Mouse (Mus musculus) kidney, adult 8-10 months (tissue): ENCODE data around the gene Vmn2r30.
"Not testable (repeated sequence)": the region's sequence is repeated elsewhere in the genome, so short reads cannot be mapped to it uniquely, and the experiment has no call there.

ENCODE experiments used
- DNase-seq, 2 experiments: peaks; one replicate each; pipeline ENCODE4 v3.0.0; 2022

Gene Vmn2r30

DNA sequence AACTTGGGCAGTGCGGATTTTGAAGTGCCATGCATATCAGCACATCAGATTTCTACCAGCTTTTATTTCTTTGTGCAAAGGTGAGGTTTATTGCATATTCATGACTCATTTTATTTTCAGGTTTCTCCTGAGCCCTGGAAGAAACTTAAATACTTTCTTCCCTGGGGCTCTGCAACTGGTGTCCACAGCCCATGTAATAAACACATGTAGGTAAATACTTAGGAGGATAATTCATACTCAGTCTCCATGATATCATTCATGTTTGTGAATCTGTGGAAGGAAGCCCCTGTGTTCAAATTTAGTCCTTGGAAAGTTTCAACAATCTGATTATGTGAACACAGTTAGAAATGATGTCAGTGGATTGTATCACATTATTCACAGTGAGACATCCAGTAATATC is at the start of gene Vmn2r30:
Gene Vmn2r30 (minus strand): TSS at position 101 of the 400 bp plus-strand sequence.
- not testable (repeated sequence) for DNase-seq

DNA sequence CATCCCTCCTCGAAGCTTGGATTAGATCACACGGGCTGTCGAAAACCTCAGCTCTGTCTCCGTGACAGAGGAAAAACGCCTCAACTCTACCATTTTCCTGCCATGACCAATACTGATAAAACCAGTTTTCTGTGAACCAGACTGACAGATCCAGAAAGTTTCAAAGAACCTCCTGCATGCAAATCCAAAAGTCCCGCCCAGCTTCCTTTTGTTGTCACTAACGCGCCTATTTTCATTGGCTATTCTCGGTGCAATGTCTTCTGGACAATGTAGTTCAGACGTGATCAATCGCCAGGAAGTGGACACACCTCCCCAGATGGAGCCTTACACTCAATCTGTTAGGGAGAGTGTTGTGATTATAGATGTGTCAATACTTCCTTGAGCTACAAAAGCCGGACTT is 37.0 kb upstream of the Vmn2r30 start, which contains the start of gene Gm45783:
Gene Gm45783 (minus strand): TSS at position 143 of the 400 bp plus-strand sequence.
- peak; percentile 1 to 2 for DNase-seq

DNA sequence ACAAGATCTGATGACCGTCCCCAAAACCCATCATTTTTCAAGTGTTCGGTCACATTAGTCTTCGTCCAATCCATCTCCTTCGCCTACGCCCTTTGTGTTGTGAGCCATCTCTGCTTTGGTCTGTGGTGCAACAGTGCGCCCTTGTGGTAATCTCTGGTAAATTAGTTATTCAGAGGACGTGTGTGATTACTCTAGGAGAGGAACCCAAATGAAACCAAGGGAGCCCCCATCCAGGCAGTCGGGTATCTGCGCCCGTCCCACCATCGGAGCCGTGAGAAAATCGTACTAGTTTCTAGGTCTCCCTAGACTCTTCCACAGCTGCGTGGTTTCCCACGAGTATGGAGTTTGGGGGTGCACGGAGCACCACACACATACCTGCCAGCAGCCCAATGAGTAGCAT is 41.8 kb downstream of the Vmn2r30 start:
- DNase-seq: peak; percentile 32 to 61

- no peak for DNase-seq
Observed at GRCm38 (mm10) chr7:7281383-7281782, 56.0 kb downstream of the Vmn2r30 start.

DNA sequence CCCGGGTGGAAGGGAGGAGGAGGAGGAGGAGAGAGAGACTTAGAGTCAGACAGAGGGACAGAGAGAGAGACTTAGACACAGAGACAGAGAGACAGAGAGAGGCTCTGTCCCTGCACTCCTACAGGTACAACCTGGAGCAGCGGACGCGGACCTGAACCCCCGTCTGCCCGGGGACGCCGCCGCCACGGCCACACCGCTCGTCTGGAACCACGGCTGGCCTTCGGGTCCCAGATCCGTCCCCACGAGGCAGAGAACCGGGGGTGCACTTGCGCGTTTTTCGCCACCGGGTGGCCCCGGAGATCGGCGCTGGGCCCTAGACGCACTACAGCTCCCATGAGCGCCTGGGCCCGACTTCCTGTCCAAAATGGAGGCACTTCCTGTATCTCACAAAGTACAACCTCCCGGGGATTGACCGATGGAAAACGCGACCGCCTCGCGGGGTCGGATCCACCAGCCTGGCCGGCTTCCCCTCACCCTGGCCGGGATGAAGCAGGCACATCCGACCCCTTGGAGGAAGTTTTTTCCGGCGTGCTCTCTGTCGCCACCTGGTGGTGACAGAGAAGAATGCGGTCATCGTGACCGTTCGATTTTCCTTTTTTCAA is 59.3 kb downstream of the Vmn2r30 start, which contains the start of gene Gm45844:
Gene Gm45844 (minus strand): TSS at position 324 of the 602 bp plus-strand sequence.
- peak; percentile 90 to 94 for DNase-seq

GRCm38 (mm10) chr7:7277556-7277955 is 59.9 kb downstream of the Vmn2r30 start:
- peak in 1 of 2 experiments; percentile 21 for DNase-seq
